Mouse (Mus musculus): ENCODE measurements around the gene Arvcf.

The Arvcf gene

GRCm38 (mm10) chr16:18388583-18389435 is 40.8 kb downstream of the Arvcf start:
- peak; percentile 44 to 55 for DNase-seq

GRCm38 (mm10) chr16:18390399-18390798 is 42.4 kb downstream of the Arvcf start:
- DNase-seq: peak in 1 of 2 experiments; percentile 16

GRCm38 (mm10) chr16:18391127-18391526 is 43.1 kb downstream of the Arvcf start:
- DNase-seq: peak; percentile 82 to 85

- DNase-seq: peak in 1 of 2 experiments; percentile 20
Observed at GRCm38 (mm10) chr16:18391728-18392127, 43.7 kb downstream of the Arvcf start.

- DNase-seq: peak; percentile 90 to 95
Observed at GRCm38 (mm10) chr16:18392469-18393426, 44.8 kb downstream of the Arvcf start.

- peak in 1 of 2 experiments; percentile 29 for DNase-seq
Observed at GRCm38 (mm10) chr16:18393595-18393994, 45.6 kb downstream of the Arvcf start.

- DNase-seq: no peak
Observed at GRCm38 (mm10) chr16:18394056-18394455, 46.1 kb downstream of the Arvcf start.

- no peak for DNase-seq
Observed at GRCm38 (mm10) chr16:18394777-18395619, 47.0 kb downstream of the Arvcf start.

GRCm38 (mm10) chr16:18395620-18396036 is 47.6 kb downstream of the Arvcf start:
- peak; percentile 71 to 79 for DNase-seq

- DNase-seq: peak; percentile 74 to 87
Observed at GRCm38 (mm10) chr16:18396201-18396600, 48.2 kb downstream of the Arvcf start.

- DNase-seq: no peak
Observed at GRCm38 (mm10) chr16:18396791-18397621, 49.0 kb downstream of the Arvcf start.

- no peak for DNase-seq
Observed at GRCm38 (mm10) chr16:18400028-18400427, 52.0 kb downstream of the Arvcf start.

- DNase-seq: no peak
Observed at GRCm38 (mm10) chr16:18400472-18401216, 52.7 kb downstream of the Arvcf start.

- DNase-seq: no peak
Observed at GRCm38 (mm10) chr16:18403285-18403684, 55.3 kb downstream of the Arvcf start.

GRCm38 (mm10) chr16:18405091-18405854 is 57.3 kb downstream of the Arvcf start:
- DNase-seq: no peak

GRCm38 (mm10) chr16:18405876-18406275 is 57.9 kb downstream of the Arvcf start:
- no peak for DNase-seq

- DNase-seq: peak; percentile 78 to 80
Observed at GRCm38 (mm10) chr16:18406293-18406692, 58.3 kb downstream of the Arvcf start.

- peak in 1 of 2 experiments; percentile 34 for DNase-seq
Observed at GRCm38 (mm10) chr16:18407912-18408311, 59.9 kb downstream of the Arvcf start.

GRCm38 (mm10) chr16:18409776-18410175 is 61.8 kb downstream of the Arvcf start:
- DNase-seq: no peak

- no peak for DNase-seq
Observed at GRCm38 (mm10) chr16:18410418-18410817, 62.4 kb downstream of the Arvcf start.

Measured in kidney, postnatal 25 days (tissue).